Mouse (Mus musculus) testis, adult 2 months (tissue): ENCODE measurements around the gene Pdgfa.

ENCODE experiments used
- CTCF ChIP-seq: fragments of 200-500 bp; IDR thresholded peaks from 2 replicates; pipeline ENCODE4 v1.5.1; 2012; ENCODE audit warnings: low read depth, mild to moderate bottlenecking, inconsistent platforms, low read length, moderate library complexity; ENCODE audit not compliant: control insufficient read depth, insufficient read depth, insufficient replicate concordance
- POLR2A ChIP-seq: fragments of 200-500 bp; IDR thresholded peaks from 2 replicates; pipeline ENCODE4 v1.6.1; 2012; ENCODE audit warnings: low read depth, mild to moderate bottlenecking, inconsistent platforms, low read length, moderate library complexity; ENCODE audit not compliant: control insufficient read depth

DNA sequence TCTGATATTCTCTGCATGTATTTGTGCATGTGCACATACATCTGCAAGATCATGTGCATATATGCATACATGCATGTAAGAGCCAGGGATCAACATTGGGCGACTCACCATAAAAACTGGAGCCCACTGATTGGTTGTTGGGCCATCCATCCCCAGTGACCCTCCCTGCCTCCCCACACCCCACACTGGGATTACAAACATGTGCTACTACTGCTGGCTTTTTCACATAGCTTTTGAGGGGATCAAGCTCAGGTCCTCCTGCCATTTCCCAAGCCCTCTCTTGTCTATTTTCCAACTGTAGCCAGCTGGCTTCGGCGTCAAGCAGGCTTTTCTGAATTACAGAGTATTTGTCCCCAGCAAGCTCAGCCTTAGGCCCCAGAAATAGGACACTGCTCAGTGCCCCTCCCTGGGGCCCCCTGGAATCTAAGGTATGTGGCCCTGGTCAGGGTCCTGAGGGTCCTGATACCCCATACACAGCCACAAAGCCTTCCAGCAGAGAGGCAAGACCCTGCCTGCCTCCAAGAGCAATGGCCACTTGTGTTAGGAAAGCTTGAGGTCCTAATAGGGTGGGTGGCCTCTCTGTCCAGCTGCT, 58.5 kb downstream of the Pdgfa start:
- TF ChIP-seq POLR2A (no peak), CTCF (no peak)
